Mouse (Mus musculus): Measurements from ENCODE around the gene Gm45233. TPM values are rescaled to one million over a fixed set of nuclear protein-coding genes. Genes with fewer than 3 reads are reported as not detected.

The Gm45233 gene
- polyA plus RNA-seq, 1 experiment from 2014 or later = 0.52 TPM

DNA sequence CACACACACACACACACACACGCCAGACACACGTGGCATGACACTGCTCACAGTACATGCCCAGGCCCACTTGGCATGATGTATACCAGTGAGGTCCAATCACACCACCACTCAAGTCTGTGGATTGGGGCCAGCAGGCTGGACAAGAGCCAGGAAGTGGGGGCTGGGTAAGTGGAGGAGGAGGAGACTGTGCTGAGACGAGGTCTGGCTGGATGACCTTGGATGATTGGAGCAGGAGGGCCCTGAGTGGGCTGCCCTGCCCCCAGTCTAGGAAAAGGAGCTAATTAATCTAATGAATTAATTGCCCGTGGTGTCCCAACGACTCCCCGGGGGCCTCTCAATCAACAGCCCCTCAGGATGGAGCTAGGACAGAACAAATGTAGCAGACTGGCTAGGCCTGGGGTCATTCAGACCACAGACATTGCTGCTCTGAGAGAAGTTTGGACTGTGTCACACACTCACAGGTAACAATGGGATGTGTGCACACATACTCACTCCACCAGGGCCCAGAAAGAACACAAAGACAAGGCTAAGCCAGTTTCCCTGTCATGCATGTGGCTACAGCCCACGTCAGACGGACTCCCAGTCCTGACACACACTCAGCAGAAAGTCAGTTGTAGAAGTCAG is 38.3 kb downstream of the Gm45233 start:
- Histone ChIP-seq H3K4me3 (replicated peaks) (no peak overlapping the region), H3K4me1 (replicated peaks) (peaks cover 3% of the 10 kb centered on the region; the same call in 1 of the 2 replicates), H3K4me2 (replicated peaks) (no peak overlapping the region), H3K27me3 (replicated peaks) (peaks cover 11% of the 10 kb centered on the region), H3K27ac (no peak overlapping the region), H3K9ac (no peak overlapping the region), H3K36me3 (no peaks in the 10 kb centered on the region), H3K9me3 (no peaks in the 10 kb centered on the region)
- WGBS = 54% methylated on average over 8 of the region's 8 CpGs
- ATAC-seq = 0 out of 2 replicates have a peak, but pooled peaks have one; percentile 23

DNA sequence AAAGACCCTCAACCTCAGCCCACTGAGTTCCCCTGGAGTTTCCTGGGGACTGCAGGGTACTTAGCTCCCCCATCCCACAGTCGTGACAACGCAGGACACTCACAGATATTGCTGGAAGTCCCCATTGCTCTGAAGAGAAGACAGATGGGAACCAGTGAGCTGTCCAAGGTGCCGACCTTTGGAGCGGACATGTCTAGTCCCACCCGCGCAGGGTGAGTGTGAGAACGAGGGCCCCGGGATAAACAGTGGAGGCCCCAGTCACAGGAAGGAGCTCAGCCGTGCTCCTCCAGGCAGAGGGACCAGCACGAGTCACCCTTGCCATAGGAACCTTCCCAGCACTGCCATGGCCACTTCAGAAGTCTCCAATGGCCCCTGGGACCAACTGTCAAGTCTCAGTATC is 39.3 kb downstream of the Gm45233 start:
- 0 out of 2 replicates have a peak, but pooled peaks cover 5% of the 10 kb centered on the region for H3K27me3 ChIP-seq (replicated peaks)
- H3K4me1 ChIP-seq (replicated peaks) = peaks cover 3% of the 10 kb centered on the region; the same call in 1 of the 2 replicates
- no peak overlapping the region for H3K27ac ChIP-seq
- H3K9me3 ChIP-seq = no peaks in the 10 kb centered on the region
- no peak overlapping the region for H3K4me3 ChIP-seq (replicated peaks)
- H3K4me2 ChIP-seq (replicated peaks) = no peak overlapping the region
- 5% methylated on average over 10 of the region's 10 CpGs for WGBS
- no peak overlapping the region for H3K9ac ChIP-seq
- ATAC-seq = no peak
- H3K36me3 ChIP-seq = no peaks in the 10 kb centered on the region

DNA sequence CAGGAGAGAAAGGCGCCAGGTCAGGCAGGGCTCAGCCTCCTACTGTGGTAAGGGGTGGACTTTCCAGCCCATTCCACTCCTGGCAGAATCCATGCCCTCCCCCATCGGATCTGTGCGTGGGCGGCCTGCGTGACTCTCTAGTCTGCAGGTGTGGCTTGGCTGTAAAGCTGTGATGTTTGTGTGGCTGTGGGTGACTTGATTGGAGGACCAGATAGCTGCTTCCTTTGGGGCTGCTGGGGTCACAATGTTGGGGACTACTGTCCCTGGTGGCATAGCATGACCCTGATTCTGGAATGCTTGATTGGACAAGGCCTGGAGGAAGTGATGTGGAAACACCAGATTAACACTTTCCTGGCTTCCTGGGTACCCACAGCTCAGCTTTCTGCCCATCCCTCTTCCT is 44.7 kb downstream of the Gm45233 start:
- Histone ChIP-seq H3K9ac (no peak overlapping the region), H3K4me1 (replicated peaks) (no peaks in the 10 kb centered on the region), H3K4me2 (replicated peaks) (no peak overlapping the region; the same call in 1 of the 2 replicates), H3K36me3 (no peaks in the 10 kb centered on the region), H3K9me3 (no peaks in the 10 kb centered on the region), H3K27ac (no peak overlapping the region), H3K27me3 (replicated peaks) (peaks cover 17% of the 10 kb centered on the region), H3K4me3 (replicated peaks) (no peak overlapping the region)
- WGBS = 40% methylated on average over 5 of the region's 5 CpGs
- ATAC-seq = no peak

DNA sequence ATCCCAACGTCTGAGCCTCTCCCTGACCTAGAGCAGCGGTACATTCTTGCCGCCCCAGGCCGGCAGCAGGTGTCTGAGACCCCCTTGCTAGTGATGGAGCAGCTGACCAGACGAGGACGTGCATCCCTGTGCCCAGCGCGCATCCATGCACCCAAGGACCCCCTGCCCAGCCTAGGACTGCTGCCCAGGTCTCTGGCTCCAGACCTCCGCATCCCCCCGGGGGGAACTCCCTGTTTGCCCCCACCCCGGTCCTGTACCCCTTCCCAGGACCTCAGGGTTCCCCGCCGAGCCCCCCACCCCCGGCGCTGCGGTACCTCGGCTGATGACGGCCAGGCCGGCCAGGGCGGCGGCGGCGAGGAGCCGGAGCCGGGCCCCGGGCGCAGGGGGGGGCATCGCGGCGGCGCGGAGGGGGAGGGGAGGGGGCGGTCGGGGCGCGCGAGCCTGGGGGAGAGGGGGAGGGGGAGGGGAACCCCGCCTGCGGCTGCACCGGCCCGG is 45.8 kb downstream of the Gm45233 start, which contains the start of gene Iglon5:
TSS of gene Iglon5 (minus strand) at position 445 of the 495 bp plus-strand sequence.
- peak within 1 kb of the TSS; percentile 36 for H3K9ac ChIP-seq
- H3K4me1 ChIP-seq (replicated peaks) = no peaks in the 10 kb centered on the region
- WGBS = 1% methylated on average over 23 of the region's 41 CpGs
- H3K27ac ChIP-seq = no peak within 1 kb of the TSS
- H3K36me3 ChIP-seq = no peaks in the 10 kb centered on the region
- peaks cover 17% of the 10 kb centered on the region for H3K27me3 ChIP-seq (replicated peaks)
- H3K4me2 ChIP-seq (replicated peaks) = peak within 1 kb of the TSS; percentile 68
- ATAC-seq = peak; percentile 73; the same call in 1 of the 2 replicates
- no peaks in the 10 kb centered on the region for H3K9me3 ChIP-seq
- H3K4me3 ChIP-seq (replicated peaks) = peak within 1 kb of the TSS; percentile 40

DNA sequence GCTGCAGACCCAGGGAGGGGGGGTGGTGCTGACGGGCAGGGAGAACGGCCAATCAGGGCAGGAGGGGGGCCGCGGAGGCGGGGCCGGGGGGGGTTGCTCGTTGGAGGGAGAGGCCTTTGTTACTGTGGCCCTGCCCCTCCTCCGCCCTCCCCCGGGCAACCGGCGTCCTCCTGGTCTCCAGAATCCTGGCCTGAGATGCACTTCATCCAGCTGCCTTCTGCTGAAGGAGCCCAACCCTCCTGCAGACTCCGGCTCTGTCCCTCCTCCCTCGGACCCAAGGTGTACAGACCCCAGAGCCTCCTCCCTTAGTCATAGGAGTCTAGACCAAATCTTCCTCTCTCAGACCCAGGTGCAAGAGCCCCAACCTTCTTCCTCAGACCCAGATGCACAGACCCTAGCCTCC is 46.3 kb downstream of the Gm45233 start:
- Histone ChIP-seq H3K4me2 (replicated peaks) (peak overlapping the region; percentile 68), H3K9ac (peak overlapping the region; percentile 36; the same call in 1 of the 2 replicates), H3K27me3 (replicated peaks) (peaks cover 21% of the 10 kb centered on the region), H3K27ac (no peak overlapping the region), H3K36me3 (no peaks in the 10 kb centered on the region), H3K4me1 (replicated peaks) (no peaks in the 10 kb centered on the region), H3K4me3 (replicated peaks) (peak overlapping the region; percentile 40), H3K9me3 (no peaks in the 10 kb centered on the region)
- WGBS = under 1% methylated on average over 7 of the region's 13 CpGs
- ATAC-seq = peak; percentile 91

DNA sequence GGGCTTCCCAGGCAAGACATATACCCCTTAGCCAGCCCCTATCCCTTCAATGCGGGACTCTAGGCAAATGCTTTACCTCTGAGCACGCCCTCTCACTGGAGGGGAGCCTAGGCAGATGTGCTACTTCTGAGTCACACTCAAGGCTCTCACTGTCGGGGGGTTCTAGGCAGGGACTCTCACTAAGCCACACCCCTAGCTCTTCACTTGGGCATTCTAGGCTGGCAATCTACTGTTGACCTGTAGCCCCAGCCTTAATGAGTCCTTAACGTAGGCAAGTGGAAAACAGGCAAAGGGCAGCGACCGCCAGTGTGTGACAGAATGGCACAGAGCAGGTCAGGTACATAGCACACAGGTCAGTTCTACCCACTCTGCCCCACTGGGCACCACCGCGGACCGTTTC is 46.9 kb downstream of the Gm45233 start:
- H3K4me1 ChIP-seq (replicated peaks) = no peaks in the 10 kb centered on the region
- H3K27ac ChIP-seq = no peak overlapping the region
- H3K4me3 ChIP-seq (replicated peaks) = no peak overlapping the region
- no peak for ATAC-seq
- no peak overlapping the region for H3K4me2 ChIP-seq (replicated peaks)
- H3K27me3 ChIP-seq (replicated peaks) = peaks cover 24% of the 10 kb centered on the region
- no peak overlapping the region for H3K9ac ChIP-seq
- no peaks in the 10 kb centered on the region for H3K36me3 ChIP-seq
- 57% methylated on average over 9 of the region's 9 CpGs for WGBS
- no peaks in the 10 kb centered on the region for H3K9me3 ChIP-seq

DNA sequence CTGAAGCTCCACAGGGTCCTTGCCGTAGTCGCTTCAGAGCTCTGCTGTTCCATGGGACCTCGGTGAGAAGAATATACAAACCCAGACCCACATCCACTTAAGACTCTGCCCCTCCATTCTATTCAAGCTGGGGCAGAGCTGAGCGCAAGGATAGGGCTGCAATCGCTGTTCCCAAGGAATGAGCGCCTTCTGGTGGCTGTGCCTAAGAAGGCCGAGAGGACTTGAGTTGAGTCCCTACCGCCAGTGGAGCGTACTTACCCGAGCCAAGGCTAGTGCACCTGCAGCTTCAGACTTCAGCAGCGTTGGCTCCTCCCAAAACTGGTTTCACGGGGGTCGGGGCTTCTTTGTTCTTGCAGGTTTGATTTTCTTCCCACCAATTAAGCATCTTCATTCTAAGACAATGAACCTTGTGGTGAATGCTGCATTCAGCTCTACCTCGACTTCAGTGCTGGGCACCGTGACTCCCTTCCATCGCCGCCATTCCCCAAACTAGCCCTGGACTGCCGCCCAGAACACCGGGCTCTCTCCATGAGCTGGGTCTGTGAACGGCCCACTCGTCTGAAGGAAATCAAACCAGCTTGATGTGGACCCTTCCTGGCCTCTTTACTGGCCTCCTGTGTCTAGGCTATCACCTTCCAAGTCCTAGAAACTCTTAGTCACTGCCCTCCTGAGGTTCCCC is 51.6 kb downstream of the Gm45233 start:
- H3K4me1 ChIP-seq (replicated peaks) = no peaks in the 10 kb centered on the region
- no peak overlapping the region for H3K9ac ChIP-seq
- no peaks in the 10 kb centered on the region for H3K36me3 ChIP-seq
- H3K4me3 ChIP-seq (replicated peaks) = no peak overlapping the region
- no peak for ATAC-seq
- H3K27me3 ChIP-seq (replicated peaks) = peaks cover 12% of the 10 kb centered on the region
- H3K4me2 ChIP-seq (replicated peaks) = no peak overlapping the region
- H3K9me3 ChIP-seq = no peaks in the 10 kb centered on the region
- WGBS = 17% methylated on average over 21 of the region's 21 CpGs
- H3K27ac ChIP-seq = no peak overlapping the region

DNA sequence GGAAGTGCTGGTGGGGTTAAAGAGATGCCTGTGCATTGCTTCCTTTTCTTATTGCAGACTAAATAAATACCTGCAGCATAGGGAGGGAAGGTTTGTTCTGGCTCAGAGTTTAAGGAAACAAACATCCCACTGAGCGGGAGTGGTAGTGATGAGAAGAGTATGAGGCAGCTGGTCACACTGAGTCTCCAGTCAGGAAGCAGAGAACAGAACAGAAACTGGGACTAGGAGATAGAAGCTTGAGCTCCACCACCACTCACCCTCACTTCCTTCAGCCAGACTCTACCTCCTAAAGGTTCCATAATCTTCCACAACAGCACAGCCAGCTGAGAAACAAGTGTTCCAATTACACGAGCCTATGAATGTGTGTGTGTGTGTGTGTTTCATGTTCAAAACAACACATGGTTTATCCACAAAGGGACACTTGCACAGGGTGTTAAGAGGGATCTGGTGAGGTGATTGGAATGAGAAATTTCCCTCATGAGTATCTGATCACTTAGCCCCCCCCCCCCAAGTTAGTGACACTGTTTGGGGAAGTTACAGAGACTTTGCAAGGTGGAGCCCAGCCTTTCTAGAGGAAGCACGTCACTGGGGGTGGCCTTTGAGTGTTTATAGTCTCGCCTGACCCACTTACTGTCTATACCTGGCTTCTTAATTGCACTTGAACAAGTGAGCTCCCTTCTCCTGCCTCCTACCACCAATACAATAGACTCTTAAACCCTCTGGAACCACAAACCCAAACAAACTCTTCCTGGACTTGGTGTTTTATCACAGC is 68.0 kb downstream of the Gm45233 start:
- 51% methylated on average over 4 of the region's 4 CpGs for WGBS

DNA sequence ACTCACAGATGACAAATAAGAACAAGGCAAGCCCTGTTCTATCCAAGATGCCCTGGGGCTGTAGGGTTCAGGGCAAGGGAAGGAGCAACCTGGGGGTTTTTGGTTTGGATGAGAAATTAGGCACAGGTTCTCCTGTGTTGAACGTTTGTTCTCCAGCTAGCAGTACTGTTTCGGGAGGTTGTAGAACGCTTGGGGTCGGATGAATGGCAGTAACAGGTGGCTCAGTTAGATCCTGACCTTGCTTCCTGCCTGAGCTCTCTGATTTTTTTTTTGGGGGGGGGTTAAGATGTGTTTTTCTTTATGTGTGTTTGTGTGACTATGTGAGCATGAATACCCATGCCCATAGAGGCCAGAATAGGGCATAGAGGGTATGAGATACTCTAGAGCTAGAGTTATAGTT is 68.6 kb downstream of the Gm45233 start:
- Histone ChIP-seq H3K9ac (no peak overlapping the region), H3K36me3 (no peaks in the 10 kb centered on the region), H3K4me2 (replicated peaks) (no peak overlapping the region), H3K27ac (no peak overlapping the region), H3K4me1 (replicated peaks) (no peaks in the 10 kb centered on the region), H3K4me3 (replicated peaks) (no peak overlapping the region), H3K9me3 (no peaks in the 10 kb centered on the region), H3K27me3 (replicated peaks) (no peaks in the 10 kb centered on the region)
- whole genome bisulfite sequencing = 73% methylated on average over 4 of the region's 4 CpGs
- no peak for ATAC-seq

More for the DNA sequence above, 68.0 kb downstream of the Gm45233 start:
- Histone ChIP-seq H3K27me3 (replicated peaks) (no peaks in the 10 kb centered on the region), H3K4me3 (replicated peaks) (no peak overlapping the region), H3K36me3 (no peaks in the 10 kb centered on the region), H3K4me2 (replicated peaks) (no peak overlapping the region), H3K9ac (no peak overlapping the region), H3K4me1 (replicated peaks) (no peaks in the 10 kb centered on the region), H3K27ac (no peak overlapping the region), H3K9me3 (no peaks in the 10 kb centered on the region)
- no peak for ATAC-seq

Other genes with a start within 250 kb of the Gm45233 start
- gene Zfp715, start 130.8 kb upstream of the Gm45233 start, polyA plus RNA-seq (2015; fragmentation: Nextera tagmentation; extraction: Ambion mirVana) = 8.6 and 10.7 TPM in 2 replicates
- 0.24 and 0.32 TPM in 2 replicates for gene Siglecf, start 92.8 kb upstream of the Gm45233 start, polyA plus RNA-seq (2015; fragmentation: Nextera tagmentation; extraction: Ambion mirVana)
- gene Siglecg, start 35.9 kb upstream of the Gm45233 start, polyA plus RNA-seq (2015; fragmentation: Nextera tagmentation; extraction: Ambion mirVana) = 0.28 and 0.30 TPM in 2 replicates
- 0.97 and 1.2 TPM in 2 replicates for gene Lim2, start 16.5 kb upstream of the Gm45233 start, polyA plus RNA-seq (2015; fragmentation: Nextera tagmentation; extraction: Ambion mirVana)
- gene Nkg7, start 7.1 kb upstream of the Gm45233 start, polyA plus RNA-seq (2015; fragmentation: Nextera tagmentation; extraction: Ambion mirVana) = 2.3 and 3.6 TPM in 2 replicates
- 0.23 TPM in 1 of 2 replicates, not detected in the other for gene Cldnd2, start 3.3 kb upstream of the Gm45233 start, polyA plus RNA-seq (2015; fragmentation: Nextera tagmentation; extraction: Ambion mirVana)
- 429 and 478 TPM in 2 replicates for gene Etfb, start within 50 bp of the Gm45233 start, polyA plus RNA-seq (2015; fragmentation: Nextera tagmentation; extraction: Ambion mirVana)
- 2.4 and 4.1 TPM in 2 replicates for gene Vsig10l, start 19.0 kb downstream of the Gm45233 start, polyA plus RNA-seq (2015; fragmentation: Nextera tagmentation; extraction: Ambion mirVana)
- 0.38 and 0.56 TPM in 2 replicates for gene Iglon5, start 45.9 kb downstream of the Gm45233 start, polyA plus RNA-seq (2015; fragmentation: Nextera tagmentation; extraction: Ambion mirVana)
- not detected in 2 replicates for gene 4931406B18Rik, start 61.8 kb downstream of the Gm45233 start, polyA plus RNA-seq (2015; fragmentation: Nextera tagmentation; extraction: Ambion mirVana)
- gene Cd33, start 100.3 kb downstream of the Gm45233 start, polyA plus RNA-seq (2015; fragmentation: Nextera tagmentation; extraction: Ambion mirVana) = 1.8 and 1.9 TPM in 2 replicates
- 2.7 and 2.8 TPM in 2 replicates for gene Zfp658, start 118.1 kb downstream of the Gm45233 start, polyA plus RNA-seq (2015; fragmentation: Nextera tagmentation; extraction: Ambion mirVana)
- 8.7 and 10.1 TPM in 2 replicates for gene Zfp719, start 135.5 kb downstream of the Gm45233 start, polyA plus RNA-seq (2015; fragmentation: Nextera tagmentation; extraction: Ambion mirVana)
- 0.09 TPM in 2 replicates for gene Zfp819, start 163.0 kb downstream of the Gm45233 start, polyA plus RNA-seq (2015; fragmentation: Nextera tagmentation; extraction: Ambion mirVana)
- 4.7 and 5.2 TPM in 2 replicates for gene Ceacam18, start 190.6 kb downstream of the Gm45233 start, polyA plus RNA-seq (2015; fragmentation: Nextera tagmentation; extraction: Ambion mirVana)
- gene Siglece, start 216.0 kb downstream of the Gm45233 start, polyA plus RNA-seq (2015; fragmentation: Nextera tagmentation; extraction: Ambion mirVana) = 1.6 and 1.8 TPM in 2 replicates
- 12.7 and 12.8 TPM in 2 replicates for gene Ctu1, start 227.9 kb downstream of the Gm45233 start, polyA plus RNA-seq (2015; fragmentation: Nextera tagmentation; extraction: Ambion mirVana)
- gene Klk14, start 246.3 kb downstream of the Gm45233 start, polyA plus RNA-seq (2015; fragmentation: Nextera tagmentation; extraction: Ambion mirVana) = 0.15 TPM in 1 of 2 replicates, not detected in the other